Mouse (Mus musculus) frontal cortex, postnatal 14 days (tissue): ENCODE measurements around the gene Chd3.

ENCODE experiments used
- DNase-seq, 2 experiments: peaks; one replicate each; pipeline ENCODE4 v3.0.0; 2022; ENCODE audit warnings: low spot score in 2 of 2

Chd3 gene

DNA sequence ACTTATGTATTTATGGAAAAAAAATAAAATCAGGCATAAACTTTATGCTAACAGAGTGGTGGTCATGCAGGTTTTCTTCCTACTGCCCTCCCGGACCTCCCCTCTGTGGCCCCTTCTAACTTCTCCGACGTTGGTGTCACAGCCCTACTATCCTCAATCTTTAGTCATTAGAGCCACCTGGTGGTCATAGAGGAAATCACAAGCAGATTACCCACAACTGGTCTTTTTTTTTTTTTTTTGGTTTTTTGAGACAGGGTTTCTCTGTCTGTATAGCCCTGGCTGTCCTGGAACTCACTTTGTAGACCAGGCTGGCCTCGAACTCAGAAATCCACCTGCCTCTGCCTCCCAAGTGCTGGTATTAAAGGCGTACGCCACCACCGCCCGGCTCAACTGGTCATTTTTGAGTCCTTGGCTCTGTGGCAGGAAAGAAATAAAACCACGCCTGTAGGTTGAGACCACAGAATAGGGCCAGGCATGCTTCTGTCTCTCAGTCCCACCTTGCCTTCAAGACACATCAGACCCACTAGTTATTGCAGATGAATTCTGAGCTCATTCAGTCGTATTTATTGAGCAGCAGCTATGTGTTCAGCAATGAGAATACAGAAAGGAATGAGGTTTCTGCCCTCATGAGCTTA is 21.3 kb upstream of the Chd3 start:
- DNase-seq: peak in 1 of 2 experiments; percentile 54

DNA sequence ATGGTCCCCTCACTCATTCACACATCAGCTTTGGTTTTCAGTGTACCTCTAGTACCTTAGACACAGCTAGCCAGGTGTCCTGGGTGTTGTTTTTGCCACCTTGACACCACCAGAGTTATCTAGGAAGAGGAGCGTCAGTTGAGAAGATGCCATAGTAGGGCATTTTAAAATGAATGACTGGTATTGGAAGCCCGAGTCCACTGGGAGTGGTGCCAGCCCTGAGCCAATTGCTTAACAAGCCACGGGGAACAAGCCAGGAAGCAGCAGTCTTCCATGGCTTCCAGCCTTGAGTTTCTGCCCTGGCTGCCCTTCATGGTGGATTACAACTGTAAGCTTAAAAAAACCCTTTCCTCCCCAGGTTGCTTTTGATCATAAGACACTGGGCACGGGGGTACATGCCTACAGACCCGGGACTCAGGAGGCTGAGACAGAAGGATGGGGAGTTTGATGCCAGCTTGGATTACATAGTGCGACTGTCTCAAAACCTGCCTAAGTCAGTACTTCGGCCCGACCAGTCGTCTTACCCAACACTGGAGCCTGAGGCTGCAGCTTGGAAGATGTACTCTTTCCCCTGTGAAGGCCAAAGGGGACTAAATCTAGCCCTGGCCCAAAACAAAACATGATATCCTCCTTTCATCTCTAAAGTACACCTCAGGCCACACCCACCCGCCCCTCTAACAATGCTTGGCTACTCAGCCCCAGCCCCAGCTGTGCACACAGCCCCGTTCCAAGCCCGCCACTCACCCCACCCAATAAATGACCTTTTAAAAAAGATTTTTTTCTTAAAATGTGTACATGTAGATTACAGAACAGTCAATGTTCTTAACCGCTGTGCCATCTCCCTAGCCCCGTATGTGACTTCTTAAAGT is 20.6 kb upstream of the Chd3 start:
- DNase-seq: peak; percentile 31 to 43

DNA sequence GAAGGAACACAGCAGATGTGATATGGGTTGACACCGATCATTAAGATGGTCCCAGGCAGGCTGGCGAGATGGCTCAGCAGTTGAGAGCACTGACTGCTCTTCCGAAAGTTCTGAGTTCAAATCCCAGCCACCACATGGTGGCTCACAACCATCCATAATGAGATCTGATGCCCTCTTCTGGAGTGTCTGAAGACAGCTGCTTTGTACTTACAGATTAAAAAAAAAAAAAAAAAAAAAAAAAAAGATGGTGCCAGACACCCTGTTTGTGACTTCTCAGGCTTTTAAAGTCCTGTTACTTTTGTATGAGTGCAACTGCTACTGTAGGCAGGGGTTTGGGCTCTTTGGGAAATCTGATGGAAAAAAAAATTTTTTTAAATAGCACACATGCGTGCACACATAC is 19.5 kb upstream of the Chd3 start:
- DNase-seq: no peak

DNA sequence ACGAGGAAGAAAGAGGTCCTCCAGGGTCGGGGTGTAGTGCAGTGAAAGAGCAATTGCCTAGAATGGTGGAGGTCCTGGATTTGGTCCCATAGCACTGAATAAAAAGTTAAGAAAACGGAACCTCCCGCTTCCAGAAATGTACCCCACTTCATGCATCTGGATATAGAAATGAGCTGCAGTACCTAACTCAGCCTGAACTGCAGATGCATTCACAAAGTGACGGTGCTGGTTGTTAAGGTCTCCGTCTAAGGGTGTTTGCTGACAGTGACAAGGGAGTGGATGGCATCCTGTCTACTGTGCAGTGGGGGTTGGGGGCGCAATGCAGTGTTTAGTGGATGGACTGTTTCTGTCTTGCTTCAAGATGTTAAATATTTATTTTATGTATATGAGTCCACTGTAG is 17.6 kb upstream of the Chd3 start:
- DNase-seq: no peak

DNA sequence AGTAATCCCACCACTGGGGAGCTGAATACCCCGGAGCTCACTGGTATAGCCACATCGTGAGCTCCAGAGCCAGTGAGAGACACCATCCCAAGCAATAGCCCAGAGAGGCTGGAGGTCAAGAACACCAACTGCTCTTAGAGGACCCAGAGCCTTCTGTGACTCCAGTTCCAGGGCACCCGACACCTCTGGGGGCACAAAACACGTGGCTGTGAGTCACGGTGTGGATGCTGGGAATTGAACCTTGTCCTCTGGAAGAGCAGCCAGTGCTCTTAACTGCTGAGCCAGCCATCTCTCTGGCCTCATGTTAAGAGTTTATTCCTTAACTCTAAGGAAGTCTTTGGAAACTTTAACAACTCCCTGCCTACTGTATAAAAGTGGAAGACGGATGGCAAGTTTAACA is 15.8 kb upstream of the Chd3 start:
- no peak for DNase-seq

DNA sequence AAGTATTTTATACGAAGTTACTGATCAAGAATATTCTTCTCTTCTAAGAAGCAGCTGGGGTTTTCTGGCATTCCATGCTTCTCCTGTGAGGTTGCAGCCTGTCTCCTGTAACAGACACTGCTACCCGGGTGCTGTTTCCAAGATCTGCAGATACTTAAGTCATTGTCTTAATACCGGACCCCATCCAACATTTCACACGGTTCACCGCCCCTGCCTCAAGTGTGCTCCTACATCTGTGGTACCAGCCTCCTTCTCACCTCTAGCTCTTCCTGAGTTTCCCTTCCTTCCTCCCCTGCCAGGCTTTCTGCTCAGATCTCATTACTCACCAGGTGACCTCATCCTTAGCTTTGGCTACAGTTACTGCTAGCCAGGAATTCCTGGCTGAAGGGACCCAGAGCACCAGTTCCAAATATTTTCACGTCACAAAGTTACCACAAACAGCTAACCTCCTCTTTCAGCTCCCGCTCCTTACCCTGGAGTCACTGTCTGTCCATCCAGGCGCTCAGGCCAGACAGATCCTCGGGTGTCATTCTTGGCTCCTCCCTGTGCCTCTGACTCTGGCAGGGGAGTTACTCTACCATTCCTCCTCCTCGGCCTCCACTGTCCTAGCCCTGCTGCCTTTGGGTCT is 13.4 kb upstream of the Chd3 start:
- no peak for DNase-seq

DNA sequence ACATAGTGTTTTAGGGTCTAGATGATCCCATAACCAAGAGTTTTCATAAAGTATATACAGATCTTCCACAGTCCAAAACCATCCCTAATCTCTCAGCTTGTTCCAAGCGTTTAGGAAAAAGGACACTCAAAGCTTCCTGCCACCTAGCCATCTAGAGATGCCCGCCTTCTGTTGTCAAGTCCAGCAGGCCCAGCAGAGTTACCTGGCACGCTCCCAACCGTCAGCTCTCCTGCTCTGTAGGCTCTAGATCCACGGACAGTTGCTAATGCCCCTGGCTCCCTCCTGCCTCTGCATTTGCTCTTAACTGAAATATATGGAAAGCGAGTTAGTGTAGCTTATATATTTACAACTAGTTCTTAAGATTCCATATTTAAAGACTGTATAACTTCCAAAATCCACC is 12.2 kb upstream of the Chd3 start:
- DNase-seq: no peak

DNA sequence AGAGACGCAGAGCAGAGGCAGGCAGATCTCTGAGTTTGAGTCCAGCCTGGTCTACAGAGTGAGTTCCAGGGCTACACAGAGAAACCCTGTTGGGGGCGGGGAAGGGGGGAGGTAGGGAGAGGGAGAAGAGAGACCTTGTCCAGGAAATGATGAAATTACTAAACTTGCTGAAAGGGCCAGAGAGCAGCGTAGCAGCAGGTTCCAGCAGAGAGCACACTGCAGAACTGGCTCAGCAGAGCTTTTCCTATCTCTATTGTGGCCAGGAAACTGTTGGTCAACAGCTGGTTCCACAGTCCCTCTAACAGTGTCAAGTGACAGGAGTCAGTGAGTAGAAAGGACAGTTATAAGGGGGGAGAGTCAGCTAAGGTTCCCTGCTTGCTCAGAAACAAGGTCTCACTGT is 10.4 kb upstream of the Chd3 start:
- DNase-seq: no peak

DNA sequence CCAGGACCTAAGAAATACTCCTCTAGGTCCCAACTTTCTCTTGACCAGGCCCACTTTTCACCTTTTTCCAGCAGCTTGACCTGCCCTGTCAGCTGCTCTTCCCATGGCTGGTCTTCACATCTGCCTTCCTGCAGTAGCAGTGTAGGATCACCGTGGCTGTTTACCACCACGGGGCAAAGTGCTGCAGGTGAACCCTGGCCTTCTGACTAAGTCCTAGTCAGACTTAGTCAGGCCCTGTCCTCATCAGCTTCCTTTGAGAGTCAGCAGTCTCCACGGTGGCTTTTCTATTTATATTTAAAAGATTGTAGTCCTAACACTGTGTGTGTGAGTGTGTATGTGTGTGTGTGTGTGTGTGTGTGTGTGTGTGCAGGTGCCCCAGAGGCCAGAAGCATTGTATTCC is 8.6 kb upstream of the Chd3 start:
- no peak for DNase-seq

DNA sequence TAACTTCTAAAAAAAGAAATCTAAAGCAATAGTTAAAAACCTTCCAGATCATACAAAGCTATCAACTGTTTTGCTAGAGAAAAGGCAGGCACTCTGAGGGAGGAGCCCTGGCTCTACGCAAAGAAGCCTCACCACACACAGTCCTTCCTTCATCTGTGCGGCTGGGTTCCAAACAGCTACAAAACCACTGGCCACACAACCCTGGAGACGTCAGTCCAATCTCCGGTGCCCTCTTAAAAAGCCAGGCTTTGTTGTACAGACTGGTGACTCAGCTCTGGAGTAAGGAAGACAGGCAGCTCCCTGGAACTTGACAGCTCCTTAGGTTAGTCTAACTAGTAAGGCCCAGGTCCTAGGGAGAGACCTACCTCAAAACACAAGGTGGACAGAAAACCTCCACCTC is 6.4 kb upstream of the Chd3 start:
- no peak for DNase-seq

DNA sequence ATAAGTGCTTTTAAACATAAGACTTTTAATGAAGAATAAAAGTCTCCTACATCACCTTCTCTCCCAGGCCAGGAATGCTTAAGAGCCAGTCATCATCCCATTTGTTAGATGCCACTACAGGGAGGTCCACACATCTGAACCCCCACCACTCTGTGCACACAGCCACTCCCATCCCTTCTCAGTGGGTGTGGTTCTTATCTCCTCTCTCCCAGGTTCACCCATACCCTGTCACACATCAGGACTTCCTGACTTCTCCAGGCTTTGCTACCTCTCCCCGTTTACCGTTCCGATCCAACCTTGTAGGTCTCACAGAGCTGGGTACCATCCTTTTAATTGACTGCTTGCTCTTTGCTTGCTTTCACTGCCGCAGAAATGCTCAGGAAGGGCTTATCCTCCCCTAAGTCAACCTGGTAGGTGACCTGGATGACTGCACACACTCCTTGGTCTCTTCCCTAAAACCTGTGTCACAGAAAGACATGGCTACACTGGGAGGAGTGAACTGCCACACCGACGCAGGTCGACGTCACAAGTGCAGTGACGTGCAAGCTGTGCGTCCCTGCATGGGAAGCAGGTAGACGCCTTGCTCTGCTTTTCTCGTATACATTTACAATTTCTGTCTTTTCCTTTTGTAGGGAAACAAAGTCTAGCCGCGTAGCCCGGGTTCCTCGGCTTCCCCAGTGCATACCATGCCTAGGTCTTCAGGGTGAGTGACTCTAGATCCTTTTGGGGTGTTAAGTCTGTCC is 4.2 kb upstream of the Chd3 start:
- DNase-seq: no peak

DNA sequence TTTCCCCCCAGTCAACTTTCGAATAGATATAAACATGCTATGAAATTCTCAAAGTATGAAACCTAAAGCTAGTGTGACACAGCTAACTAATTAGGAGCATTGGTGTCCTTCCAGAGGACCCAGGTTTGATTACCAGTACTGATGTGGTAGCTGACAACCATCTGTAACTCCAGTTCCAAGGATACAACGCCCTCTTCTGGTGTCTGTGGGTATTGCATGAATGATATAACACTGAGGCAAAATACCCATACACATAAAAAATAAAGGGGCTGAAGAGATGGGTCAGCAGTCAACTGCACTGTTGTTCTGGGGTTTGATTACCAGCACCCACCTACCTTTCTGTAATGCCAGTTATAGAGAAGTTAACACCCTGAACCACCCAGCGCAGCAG is 3.6 kb upstream of the Chd3 start:
- no peak for DNase-seq

DNA sequence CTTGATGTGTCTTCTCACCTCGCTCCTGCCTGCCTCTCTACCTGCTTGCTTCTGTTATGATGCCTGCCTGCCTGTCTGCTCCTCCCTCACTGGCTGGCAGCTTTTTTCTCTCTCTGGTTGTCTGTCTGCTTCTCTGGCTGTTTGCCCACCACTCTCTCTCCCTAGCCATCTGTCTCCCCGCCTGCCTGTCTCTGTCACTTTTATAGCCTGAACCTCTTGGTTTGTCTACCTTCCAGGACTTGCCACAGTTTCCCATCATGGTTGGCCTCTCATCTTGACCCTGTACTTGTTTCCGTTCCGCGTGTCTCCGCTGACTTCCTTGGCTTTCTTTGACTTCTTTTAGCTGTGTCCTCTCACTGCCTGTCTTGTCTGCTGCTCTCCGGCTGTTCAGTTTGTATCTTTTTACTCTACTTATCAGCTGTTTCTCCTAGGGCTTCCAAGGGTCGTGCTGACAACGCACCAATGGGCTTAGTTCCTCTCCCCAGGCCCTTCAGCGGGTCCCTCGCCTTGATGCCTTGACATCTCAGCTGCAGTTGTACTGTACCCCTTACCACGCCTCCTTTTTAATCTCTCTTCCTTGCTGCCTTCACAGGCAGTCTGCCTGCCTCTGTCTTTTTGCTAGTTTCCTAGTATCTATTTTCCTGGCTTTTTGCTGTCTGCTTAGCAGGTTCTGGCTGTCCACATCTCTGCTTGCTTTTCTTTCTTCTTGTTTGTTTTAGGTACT is 3.0 kb upstream of the Chd3 start:
- peak; percentile 35 to 46 for DNase-seq

DNA sequence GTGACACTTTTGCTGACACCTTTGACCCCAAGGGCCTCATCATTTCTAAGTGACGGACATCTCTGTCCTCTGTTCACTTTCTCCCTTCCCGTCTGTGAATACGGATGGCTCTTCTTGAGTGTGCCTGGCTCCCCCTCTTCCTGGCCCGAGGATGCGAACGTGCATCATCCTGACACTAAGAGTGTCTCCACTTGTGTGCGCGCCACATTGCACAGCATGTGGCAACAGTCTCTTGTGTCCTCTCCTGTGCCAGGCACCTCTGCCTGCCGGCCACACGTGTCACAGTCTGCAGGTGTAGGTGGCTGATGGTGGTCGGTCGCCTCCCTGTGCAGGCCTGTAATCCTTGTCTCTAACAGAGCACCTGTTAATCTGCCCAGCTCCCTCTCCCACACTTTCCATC is 2.4 kb upstream of the Chd3 start:
- no peak for DNase-seq

DNA sequence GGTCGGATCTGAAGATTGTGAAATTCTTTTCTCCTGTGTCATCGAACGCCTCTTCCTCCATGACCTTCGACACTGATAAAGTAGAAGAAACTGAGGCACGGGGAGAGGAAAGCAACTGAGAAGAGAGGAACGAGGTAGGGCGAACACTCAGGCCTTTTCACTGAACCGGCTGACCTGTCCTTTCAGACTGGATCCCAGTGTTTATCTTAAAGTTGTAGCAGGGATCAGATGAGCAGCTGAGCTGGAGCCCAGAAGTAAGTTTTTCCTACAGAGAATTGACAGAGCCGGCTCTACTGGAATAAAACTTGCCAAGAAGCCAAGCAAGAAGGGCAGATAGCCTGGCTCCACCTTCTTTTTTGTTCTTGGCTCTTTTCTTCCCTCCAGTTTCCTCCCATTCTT is 1.6 kb upstream of the Chd3 start:
- DNase-seq: no peak

DNA sequence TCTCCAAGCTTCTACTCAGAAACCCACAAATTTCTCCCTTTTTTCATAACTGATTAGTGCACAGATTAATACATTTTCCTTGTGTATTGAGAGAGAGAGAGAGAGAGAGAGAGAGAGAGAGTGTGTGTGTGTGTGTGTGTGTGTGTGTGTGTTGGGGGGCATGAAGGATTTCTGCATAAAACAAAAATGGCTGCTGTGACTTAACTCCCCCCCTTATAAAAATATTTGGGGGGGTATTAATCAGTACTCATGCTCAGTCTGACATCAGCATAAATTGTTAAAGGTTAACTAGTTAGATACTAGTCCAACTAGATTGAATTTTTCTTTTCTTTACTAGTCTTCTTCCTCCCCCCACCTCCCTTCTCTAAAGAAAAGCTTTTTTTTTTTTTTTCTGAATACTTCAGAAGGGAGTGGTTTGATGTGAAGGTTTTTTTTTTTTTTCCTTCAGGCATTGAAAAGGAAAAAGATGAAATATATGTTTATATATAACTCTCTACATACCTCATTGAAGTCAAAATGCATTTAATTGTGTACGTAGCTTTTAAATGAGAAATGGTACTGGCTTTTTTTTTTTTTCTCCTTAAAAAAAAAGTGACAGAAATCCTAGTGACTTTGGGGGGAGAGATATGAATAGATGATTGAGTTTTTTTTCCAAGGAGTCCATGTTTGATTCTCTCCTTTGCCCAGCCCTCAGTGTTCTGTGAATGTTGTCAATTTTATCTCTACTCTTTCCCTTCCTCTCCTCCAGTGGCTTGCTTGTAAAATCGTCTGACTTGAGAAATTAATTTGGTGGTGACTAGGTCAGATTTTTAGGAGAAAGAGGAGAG is 997 bp upstream of the Chd3 start:
- DNase-seq: no peak

DNA sequence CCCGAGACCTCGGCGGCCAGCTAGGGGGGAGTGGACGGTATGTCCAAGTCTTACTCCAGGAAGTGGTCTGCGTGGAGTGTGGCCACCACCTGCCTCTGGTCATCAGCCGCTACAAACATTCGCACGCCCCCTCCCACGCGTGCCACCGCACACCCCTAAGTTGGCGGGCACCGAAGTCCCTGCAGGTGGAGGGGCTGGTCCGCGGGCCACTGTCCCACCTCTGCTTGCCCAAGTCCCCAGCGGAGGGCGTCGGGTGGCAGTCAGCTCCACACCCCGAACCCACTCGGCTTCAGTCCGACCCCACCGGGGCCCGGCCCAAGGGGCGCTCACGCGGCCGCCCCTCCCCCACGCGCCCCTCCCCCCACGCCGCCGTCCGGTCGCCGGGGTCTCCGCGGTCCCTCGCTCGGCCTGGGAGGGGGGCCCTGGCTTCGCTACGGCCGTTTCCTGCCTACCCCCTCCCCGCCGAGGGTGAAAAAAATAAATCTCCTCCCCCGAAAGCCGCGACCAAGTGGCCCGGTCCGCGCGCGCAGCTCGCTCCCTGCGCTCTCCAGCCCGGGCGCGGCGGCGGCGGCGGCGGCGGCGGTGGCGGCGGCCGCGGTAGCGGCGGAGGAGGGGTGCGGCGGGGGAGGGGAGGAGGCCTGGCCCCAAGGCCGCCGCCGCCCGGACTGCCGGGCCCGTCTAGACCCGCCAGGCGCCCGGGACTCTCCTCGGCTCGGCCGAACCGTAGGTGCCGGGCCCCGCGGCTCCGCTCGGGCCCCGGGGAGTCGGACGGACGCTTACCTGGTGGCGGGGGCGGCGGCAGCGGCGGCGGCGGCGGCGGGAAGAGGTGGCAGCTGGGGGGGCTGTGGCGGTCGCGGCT is 621 bp downstream of the Chd3 start:
- DNase-seq: peak in 1 of 2 experiments; percentile 26

DNA sequence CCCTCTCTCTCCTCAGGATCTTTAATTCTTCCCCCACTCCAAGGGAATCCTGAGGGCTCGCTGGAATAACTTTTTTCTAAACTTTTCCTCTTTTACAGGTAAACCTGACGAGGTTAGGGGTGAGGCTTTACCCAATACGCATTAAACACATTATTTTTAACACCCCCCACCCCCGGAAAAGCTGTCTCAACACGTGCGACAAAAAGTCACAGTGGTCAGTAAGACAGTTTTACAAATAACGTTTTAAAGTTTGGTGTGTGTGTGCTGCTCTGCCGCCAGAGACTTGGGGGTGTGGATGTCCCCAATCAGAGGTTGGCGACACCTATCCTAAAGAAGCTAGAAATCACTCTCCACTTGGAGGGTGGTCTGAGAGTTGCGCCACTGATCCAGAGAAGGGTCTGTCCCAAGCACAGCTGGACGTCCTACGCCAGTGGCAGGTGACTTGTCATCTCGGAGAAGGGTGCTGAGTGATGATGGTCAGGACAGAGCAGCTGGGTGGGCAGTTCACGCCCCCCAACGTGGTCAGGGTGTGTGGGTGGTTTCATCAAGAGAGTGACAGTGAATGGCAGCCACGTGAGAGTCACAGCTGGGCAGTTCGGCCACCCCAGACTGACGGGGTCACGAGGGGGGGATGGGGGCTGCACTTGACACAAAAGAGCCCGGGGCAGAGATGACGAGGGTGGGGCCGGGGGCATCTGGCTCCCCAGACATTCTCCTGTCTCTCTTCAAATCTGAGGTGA is 1.4 kb downstream of the Chd3 start:
- peak; percentile 34 to 55 for DNase-seq
